Mouse (Mus musculus) layer of hippocampus, adult 8-10 months (tissue): ENCODE measurements around the gene Lcorl. TPM values are rescaled to one million over a fixed set of nuclear protein-coding genes. Genes with fewer than 3 reads are reported as not detected.
A peak's percentile ranks its signal among the peaks of the same experiment; 100 is the strongest.
"Not testable (repeated sequence)": the region's sequence is repeated elsewhere in the genome, so short reads cannot be mapped to it uniquely, and the experiment has no call there.

ENCODE experiments used
- DNase-seq, 2 experiments: peaks; one replicate each; pipeline ENCODE4 v3.0.0; 2022; ENCODE audit warnings: low spot score in 2 of 2
- total RNA-seq, 4 experiments: library from RNA; stranded (reverse); gene quantifications; 2 replicates each; pipeline ENCODE4 v1.2.4; 2022

Gene Lcorl
- total RNA-seq, 4 experiments from 2014 or later, result 29.6 to 35.3 (median 33.6) TPM

DNA sequence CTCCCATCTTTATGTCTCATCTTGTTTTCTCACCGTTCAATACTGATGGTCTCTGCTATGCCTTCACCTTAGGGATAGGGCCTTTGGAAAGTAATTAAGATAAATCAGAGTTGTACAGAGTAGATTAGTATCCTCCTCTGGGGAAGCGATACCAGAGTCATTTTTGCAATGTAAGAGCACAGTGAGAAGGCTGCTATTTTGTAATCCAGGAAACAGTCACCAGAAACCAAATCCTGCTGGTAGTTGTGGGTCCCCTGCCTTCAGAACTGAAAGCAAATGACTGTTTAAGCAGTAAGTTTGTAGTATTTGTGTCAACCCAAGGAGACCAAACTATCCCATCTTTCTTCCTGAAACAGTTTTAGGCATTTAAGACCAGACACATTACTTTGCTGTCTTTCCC, 147.8 kb downstream of the Lcorl start:
- DNase-seq, result no peak

DNA sequence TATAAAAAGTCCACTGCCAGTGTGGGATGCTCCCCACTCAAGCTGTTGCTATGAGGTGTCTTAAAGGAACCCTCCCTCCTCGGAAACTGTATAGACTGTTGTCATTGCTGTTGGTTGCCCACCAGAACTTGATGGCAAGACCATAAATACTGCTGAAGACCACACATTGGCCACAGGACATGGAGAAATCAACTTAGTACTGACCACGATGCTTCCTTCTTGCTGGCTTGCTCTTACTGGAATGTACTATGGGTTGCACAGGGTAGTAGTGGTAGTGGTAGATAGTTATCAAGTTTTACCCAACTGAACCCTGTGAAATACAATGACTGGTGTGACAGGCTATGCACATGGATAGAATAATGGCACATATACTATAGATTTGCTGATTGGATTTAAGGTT, 150.6 kb downstream of the Lcorl start:
- DNase-seq, result no peak

DNA sequence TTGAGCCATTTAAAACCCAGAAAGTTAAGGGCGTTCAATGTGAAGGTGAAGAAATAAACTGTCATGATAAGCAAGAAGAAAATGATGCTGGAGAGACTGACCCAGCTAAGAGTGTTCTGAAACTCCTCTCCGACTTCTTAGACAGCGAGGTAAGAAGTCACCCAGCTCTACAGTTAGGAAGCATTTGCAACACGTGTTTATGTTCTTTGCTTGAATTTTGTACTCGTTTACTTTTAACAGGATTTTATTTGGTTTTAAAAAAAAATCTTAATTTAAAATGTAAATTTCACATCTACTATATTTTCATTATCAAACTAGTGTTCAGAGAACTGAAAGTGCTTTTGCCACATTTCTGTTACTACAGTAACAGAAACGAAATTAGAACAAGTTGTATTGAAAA, 165.7 kb downstream of the Lcorl start:
- DNase-seq, result no peak

DNA sequence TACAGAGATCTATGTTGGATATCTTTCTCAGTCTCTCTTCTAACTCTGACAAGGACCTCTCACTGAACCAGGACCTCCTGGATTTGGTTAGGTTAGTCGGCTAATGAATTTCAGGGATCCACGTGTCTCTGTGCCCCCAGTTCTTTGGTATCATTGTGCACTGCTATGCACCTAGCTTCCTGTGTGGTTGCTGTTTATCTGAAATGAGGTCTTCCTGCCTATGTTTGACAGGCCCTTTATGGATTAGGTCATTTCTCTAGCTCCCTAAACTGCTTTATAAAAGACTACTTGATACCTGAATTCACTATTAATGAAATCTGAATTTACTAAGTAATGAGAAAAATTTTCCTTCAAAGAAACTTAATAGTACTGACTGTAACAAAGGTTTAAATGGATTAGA, 166.6 kb downstream of the Lcorl start:
- DNase-seq, result no peak

DNA sequence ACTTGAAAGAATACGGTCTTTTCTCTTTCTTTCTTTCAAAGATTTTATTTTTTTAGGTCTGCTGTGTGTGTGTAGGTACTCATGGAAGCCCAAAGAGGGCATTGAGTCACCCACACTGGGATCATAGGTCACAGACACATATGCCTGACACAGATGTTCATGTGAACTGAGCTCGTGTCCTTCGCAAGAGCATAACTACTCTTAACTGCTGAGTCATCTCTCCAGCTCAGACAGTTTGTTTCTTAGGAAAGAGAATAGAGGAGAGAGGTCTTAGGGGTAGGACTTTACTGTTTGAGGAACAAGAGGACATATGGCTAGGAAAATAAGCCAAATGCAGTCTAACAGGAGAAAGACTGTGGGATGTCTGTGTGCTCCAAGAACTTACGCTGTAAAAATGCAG, 168.3 kb downstream of the Lcorl start:
- DNase-seq, result no peak

DNA sequence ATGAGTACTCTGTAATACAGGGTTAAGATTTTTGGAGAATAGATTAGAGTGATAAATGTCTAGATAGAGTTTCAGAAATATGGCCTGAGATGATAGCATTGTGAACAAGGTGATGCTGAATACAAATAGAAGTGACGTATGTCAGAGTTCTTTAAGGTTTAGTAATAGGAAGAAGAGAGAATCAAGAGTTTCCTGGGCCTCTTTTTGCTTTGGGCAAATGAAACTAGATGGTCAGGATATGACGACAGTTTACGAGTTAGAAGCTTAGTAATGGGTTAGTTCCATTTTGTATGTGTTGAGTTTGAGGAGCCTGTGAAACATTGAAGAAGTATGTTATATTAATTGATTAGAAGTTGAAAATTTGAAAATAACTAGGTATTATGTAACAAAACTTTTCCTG, 171.2 kb downstream of the Lcorl start:
- no peak for DNase-seq

DNA sequence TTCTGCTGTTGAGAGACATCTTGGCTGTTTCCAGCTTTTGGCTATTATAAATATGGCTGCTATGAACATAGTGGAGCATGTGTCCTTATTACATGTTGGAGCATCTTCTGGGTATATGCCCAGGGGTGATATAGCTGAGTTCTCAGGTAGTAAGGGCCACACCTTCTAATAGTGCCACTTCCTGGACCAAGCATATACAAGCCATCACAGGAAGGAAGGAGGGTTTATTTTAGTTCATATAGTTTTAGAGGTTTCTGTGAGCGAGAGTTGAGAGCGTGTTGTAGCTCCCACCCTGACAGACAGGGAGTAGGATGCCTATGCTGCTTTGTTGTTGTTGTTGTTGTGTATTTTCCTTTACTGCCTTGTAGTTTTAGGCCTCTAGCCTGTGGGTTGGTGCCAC, 172.2 kb downstream of the Lcorl start:
- no peak for DNase-seq

DNA sequence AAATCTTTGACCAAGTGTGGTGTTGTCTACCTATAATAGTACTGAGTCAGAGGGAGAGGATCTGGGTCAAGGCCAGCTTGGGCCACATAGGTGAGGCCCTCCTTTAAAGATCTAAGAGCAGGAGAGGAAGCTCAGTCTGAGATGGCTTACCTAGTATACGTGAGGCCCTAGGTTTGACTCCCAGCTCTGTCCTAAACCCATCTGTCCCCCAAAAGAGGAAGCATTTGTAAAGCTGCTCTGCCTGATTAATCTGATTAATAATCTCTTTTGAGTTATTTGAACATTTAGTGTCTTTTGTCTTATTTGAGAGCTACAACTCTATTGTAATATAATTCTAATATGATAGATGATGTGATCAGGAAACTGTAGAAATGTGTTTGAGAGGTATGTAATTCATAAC, 174.0 kb downstream of the Lcorl start:
- DNase-seq, result no peak

DNA sequence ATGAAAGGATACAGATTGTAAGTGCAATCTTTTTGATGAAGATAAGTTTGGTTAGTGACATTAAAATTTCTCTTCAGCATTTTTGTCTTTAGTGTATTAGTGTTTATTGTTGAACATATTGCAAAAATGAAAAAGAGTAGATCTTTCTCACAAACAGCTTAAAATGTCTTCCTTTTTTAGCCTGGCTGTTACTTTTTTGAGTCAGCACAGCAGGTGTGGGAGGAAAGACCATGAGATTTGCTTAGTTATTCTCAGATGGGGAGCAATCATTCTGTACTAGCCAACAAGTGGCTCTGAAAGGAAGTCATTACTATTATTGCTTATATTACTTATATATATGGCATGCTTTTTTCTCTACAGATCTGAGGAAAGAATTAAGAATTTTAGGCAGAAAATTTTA, 177.5 kb downstream of the Lcorl start:
- DNase-seq, result no peak

DNA sequence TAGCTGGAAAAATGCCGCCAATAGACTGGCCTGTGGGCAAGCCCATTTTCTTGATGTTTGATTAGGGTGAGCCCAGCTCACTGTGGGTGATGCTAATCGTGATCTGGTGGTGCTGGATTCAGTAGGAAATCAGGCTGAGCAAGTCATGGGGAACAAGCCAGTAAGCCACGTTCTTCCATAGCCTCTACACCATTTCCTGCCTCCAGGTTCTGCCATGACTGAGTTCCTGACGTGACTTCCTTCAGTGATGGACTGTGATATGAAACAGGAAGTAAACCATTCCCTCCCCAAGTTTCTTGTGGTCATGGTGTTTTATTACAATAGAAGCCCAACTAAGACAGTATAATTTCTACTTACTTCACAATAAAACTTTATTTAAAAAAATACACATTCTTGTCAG, 179.8 kb downstream of the Lcorl start:
- DNase-seq, result no peak

DNA sequence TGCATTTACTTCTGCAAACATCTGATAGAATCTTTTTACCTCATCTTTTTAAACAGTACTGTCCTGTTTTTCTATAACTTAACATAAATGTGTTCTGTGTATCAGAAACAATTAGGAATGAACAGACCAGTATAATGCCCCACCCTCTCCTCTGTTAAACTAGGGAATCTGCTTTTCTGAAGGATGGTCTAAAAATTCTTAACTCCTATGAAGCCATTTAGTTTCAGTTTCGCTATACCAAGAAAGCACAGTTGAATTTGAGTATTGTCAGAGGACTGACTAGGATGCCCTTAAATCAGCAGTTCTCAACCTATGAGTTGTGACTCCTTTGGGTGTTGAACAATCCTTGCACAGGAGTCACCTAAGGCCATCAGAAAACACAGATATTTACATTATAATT, 182.4 kb downstream of the Lcorl start:
- DNase-seq, result no peak

DNA sequence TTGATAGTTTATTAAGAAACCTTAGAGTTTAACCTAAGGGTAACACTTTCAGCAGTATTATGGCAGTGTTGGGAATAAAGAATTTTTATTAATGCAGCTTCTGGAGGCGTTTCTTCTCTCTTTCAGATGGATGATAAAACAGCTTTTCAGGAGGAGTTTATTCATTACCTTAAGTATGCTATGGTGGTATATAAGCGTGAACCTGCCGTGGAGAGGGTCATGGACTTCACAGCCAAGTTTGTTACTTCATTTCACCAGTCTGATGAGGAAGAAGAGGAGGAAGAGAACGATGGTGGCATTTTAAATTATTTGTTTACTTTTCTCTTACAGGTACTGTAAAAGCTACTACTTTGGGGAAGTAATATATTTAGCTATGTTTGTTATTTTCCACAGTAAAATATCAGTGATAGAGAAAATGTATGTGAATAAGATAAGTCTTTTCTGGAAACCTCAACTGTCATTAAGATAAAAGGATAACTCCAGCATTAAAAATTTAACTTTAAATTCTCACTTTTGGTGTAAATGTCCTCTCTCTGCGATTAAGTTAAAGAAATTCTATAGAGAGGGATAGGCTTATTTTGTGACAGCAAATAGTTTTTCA, 186.4 kb downstream of the Lcorl start:
- no peak for DNase-seq

DNA sequence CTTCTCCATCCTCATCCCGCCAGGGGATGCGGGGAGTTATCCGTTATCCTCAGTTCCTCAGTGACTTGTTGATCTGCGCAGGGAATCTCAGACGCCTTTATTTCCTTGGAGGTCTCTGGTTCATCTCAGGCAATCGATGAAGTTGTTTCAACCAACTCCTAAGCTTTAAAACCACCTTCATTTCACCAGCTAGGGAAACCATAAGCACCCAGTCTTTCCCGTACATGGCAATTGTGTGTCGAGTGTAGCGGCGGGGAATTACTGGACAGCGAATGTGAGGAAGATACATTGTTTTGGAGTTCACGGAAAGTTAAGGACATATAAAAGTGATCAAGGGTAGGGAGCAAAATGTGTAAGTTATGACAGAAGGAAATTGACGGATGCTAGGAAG, 187.1 kb downstream of the Lcorl start:
- DNase-seq, result no peak

DNA sequence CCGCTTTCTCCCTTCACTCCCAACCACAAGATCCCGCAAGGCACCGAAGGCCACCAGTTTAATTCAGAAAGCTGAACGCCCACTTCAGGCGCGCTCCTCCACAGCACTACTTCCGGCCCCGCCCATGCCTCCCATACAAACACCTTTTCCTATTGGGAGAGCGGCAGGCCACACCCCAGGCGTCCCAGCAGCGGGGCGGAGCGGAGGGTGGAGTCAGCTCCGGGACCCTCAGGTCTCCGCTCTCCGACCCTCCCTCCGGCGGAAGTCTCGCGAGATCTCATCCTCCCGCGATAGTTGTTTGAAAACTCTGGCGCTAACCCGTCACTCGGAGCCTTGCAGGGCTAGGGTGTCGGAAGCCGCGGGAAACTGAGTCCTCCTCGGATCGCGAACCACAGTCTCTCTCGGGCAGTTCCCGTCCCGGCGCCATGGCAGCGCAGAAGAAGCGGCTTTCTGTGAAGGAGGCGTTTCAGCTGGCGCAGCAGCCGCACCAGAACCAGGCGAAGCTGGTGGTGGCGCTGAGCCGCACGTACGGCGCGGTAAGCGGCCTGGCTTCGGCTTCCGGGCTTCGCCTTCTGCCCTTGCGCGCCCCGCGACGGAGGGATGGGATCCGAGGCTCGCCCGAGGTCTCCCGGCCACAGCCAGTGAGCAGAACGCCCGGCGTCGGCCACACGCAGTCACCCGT, 187.7 kb downstream of the Lcorl start, which contains the start of gene Ncapg:
Gene Ncapg, plus strand, starts transcription at position 322 of the 682 bp plus-strand sequence.
- DNase-seq, result peak; percentile 97 to 98

DNA sequence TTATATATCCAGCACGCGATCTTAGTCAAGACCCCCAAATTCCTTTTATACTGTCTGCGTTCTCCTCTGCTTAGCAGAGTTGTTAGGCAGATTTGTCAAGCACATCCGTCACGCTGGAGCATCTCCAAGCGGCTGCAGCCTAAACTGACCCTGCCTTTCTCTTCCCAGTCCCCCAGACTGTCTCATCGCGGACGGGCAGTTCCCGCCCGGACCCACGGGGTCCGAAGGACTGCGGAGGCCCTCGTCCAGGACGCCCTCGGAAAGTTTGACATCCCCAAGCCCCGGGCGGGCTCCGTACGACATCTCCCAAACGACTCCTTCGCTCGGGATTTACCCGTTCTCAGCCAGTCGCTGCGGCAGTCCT, 188.2 kb downstream of the Lcorl start:
- no peak for DNase-seq

DNA sequence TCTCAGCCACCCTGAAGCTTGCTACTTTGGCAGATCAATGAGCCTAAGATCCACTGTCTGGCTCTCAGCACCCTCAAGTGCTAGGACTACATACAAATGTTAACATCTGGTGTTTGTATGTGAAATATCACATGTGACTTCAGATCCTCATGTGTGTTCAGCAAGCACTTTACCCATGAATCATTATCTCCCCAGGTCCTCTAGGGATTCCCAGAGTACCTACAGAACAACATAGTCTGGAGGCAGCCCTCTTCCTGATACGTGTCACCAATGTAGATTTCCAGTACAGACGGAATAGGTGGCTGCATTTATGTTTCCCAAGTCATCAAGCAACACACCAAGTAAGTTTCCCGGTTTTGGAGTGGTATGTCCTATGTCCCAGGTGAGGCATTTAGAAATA, 188.6 kb downstream of the Lcorl start:
- no peak for DNase-seq

DNA sequence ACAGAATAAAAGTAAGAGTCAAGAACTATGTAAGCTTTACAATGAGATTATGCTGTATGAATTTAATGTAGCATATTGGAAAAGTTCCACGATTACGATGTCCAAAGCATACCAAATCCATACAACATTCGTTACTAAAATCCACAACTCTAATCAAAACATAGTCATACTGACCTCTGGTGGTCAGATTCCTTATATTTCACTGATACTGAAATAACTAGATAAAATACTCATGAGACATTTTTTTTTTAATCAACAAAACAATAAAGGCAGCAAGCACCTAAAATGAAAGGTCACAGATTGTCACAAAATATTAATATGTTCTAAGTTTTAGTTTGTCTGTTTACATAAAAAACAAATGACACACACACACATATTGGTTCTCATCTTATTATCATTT, 189.1 kb downstream of the Lcorl start:
- no peak for DNase-seq

DNA sequence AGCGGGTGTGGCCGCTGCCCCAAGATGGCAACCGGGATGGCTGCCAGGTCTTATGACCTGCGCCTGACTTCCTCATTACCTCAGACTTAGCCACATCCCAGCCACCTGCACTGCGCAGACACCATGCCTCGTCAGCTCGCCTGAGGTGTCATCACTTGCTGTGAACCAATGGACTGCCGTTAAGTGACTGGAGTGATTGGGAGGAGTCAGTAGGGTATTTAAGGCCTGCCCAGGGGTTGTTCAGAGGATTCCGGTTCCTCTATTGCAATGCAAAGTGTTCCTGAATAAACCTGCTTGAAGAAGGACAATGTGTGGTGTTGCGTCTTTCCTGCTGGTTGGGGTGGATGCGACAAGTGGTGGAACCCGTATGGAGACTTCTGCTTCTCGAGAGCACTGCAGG, 199.0 kb downstream of the Lcorl start:
- DNase-seq, result not testable (repeated sequence)

DNA sequence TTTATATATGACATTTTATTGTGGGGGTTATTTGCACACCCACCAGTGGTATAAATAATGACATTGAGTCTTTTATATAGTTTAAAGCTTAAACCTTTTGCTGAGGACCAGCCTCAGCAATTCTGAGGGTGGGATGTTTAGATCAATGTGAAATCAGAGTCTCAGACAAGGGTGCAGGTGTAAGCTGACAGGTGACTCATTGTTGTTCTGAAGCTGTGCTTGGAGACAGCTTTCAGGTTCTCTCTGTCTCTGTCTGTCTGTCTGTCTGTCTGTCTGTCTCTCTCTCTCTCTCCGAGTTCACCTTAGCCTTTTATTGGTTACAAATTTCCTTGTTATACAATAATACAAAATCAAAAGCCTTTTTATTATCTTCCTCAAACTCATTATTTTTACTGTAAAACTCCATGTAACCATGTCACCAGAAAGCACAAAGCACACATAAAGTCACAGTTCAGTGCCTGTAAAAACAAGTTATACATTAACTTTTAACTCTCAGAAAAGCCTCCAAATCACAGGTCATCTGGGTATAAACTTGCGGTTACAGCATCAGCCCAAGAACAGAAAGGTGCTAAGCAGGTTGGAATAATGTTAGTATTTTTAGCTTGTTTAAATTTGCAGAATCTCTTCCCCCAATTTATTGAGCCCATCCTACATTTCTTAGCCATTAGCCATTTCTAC, 206.2 kb downstream of the Lcorl start:
- DNase-seq, result no peak
